Mouse (Mus musculus): ENCODE results near the gene Rsph10b.

DNA sequence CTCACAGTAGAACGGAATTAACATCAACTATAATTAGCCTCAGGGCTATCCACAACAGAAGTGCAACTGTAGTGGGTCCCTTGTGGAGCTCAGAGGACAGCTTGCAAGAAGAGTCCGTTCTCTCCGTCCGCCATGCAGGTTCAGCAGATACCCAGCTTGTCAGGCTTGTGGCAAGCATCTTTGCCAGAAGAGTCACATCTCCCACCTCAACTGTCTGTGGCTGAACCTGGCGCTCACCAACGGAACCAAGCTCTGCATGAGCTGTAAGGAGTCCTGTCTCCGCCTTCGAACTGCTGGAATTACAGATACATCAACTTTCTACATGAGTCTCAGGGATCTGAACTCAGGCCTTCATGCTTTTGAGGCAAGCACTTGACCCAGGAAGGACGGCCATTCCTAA lies 3.3 kb downstream of the Rsph10b start:
- TF ChIP-seq POLR2A (IDR thresholded peaks at IDR 0.05; ENCODE audit: insufficient read depth, low read depth, low read length) (no peak), CTCF (IDR thresholded peaks at IDR 0.05; ENCODE audit: insufficient read depth, low read depth, low read length) (no peak)

Measured in olfactory bulb, adult 2 months (tissue).